Mouse (Mus musculus) erythroblast, embryonic 14.5 days (primary cell): Measurements from ENCODE around the gene Slc22a20.

Experiments
- GATA1 ChIP-seq: IDR thresholded peaks from 2 replicates; pipeline ENCODE4 v1.6.1; 2012; ENCODE audit warnings: low read length, inconsistent platforms, mixed read lengths
- TAL1 ChIP-seq: IDR thresholded peaks from 3 replicates; pipeline ENCODE4 v1.6.1; 2012; ENCODE audit warnings: low read length, inconsistent platforms, mixed read lengths

DNA sequence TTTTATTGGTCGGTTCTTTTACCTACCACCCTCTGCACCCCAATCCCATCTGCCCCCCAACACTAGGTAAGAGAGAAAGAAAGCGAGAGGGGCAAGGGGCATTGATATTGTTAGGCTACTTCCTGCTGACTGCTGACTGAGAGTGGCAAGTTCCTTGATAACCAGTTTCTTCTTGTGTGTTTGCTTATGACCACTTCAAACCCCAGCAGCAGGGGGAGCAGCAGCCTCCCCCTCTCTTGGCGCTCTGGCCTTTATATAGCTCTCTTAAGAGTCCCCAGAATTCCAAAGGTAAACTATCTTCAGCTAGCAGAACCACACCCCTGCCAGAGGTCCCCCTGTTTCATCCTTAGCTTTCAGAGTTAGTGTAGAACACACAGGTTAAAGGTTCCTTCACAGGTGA lies 34.3 kb upstream of the Slc22a20 start:
- TF ChIP-seq TAL1, result no peak
- no peak for TF ChIP-seq GATA1
